Mouse (Mus musculus): ENCODE data around the gene 4932429P05Rik. TPM values are rescaled to one million over a fixed set of nuclear protein-coding genes. Genes with fewer than 3 reads are reported as not detected.

Gene 4932429P05Rik
- polyA plus RNA-seq (2015; fragmentation: Nextera tagmentation; extraction: Ambion mirVana) = not detected in 2 replicates

- Histone ChIP-seq H3K9me3 (replicated peaks) (no peaks in the 10 kb centered on the region), H3K36me3 (no peaks in the 10 kb centered on the region), H3K4me1 (no peaks in the 10 kb centered on the region), H3K4me3 (replicated peaks) (no peak within 1 kb of the TSS), H3K27ac (replicated peaks) (no peak within 1 kb of the TSS), H3K9ac (no peak within 1 kb of the TSS), H3K27me3 (no peaks in the 10 kb centered on the region), H3K4me2 (replicated peaks) (no peak within 1 kb of the TSS)
- ATAC-seq (ENCODE audit: insufficient number of reproducible peaks, low FRiP score, low TSS enrichment, low read depth) = no peak
Measured at GRCm38 (mm10) chrX:89751968-89752367, at the start of gene 4932429P05Rik. TSS of gene 4932429P05Rik (plus strand) at chrX:89752268.

Other genes with a start within 250 kb of the 4932429P05Rik start
- gene 4930415L06Rik, start 180.6 kb downstream of the 4932429P05Rik start, polyA plus RNA-seq (2015; fragmentation: Nextera tagmentation; extraction: Ambion mirVana) = not detected in 2 replicates

Data from embryonic facial prominence, embryonic 15.5 days (tissue).